Mouse (Mus musculus) G1E (cell line): ENCODE data around the gene Cftr. TPM values are rescaled to one million over a fixed set of nuclear protein-coding genes. Genes with fewer than 3 reads are reported as not detected.

ENCODE experiments used
- ATAC-seq: 2 replicates; pipeline ENCODE4 v1.8.0; 2016; ENCODE audit warnings: mild to moderate bottlenecking; ENCODE audit not compliant: insufficient number of reproducible peaks, poor library complexity, low FRiP score, severe bottlenecking; ENCODE audit errors: extremely low read depth
- DNase-seq: peaks from one replicate; pipeline ENCODE4 v3.0.0; 2012; ENCODE audit warnings: low spot score
- H3K27me3 ChIP-seq: 2 replicates; pipeline ENCODE4 v1.6.1; 2012; ENCODE audit warnings: mild to moderate bottlenecking, low read length, inconsistent platforms; ENCODE audit not compliant: insufficient read depth
- H3K36me3 ChIP-seq: replicated peaks from 2 replicates; pipeline ENCODE3; 2012; ENCODE audit warnings: mild to moderate bottlenecking, inconsistent platforms
- H3K4me1 ChIP-seq: 2 replicates; pipeline ENCODE4 v1.6.1; 2012; ENCODE audit warnings: low read depth, low read length, inconsistent platforms, mixed read lengths; ENCODE audit not compliant: insufficient read depth
- H3K4me3 ChIP-seq: 2 replicates; pipeline ENCODE4 v1.5.1; 2012; ENCODE audit warnings: low read depth, mild to moderate bottlenecking, inconsistent platforms, low read length, moderate library complexity, mixed read lengths
- H3K9me3 ChIP-seq: replicated peaks from 2 replicates; pipeline ENCODE4 v1.6.1; 2012; ENCODE audit warnings: inconsistent platforms
- CTCF ChIP-seq: IDR thresholded peaks from 2 replicates; pipeline ENCODE4 v1.5.1; 2012; ENCODE audit warnings: low read depth, low read length, inconsistent platforms, mixed read lengths
- GATA1 ChIP-seq: IDR thresholded peaks from 2 replicates; pipeline ENCODE4 v1.6.1; 2012; ENCODE audit warnings: borderline replicate concordance, low read length, inconsistent platforms, mixed read lengths
- GATA2 ChIP-seq: IDR thresholded peaks from 2 replicates; pipeline ENCODE4 v1.6.1; 2012; ENCODE audit warnings: low read depth, low read length, inconsistent platforms, borderline replicate concordance
- POLR2AphosphoS5 ChIP-seq: IDR thresholded peaks from 2 replicates; pipeline ENCODE4 v1.6.1; 2012; ENCODE audit warnings: low read depth, low read length, inconsistent platforms; ENCODE audit not compliant: insufficient replicate concordance
- TAL1 ChIP-seq: conservative IDR thresholded peaks from 2 replicates; pipeline ENCODE4 v1.6.1; 2012; ENCODE audit warnings: low read depth, low read length, inconsistent platforms, mixed read lengths
- polyA plus RNA-seq: library from polyadenylated mRNA; stranded (reverse); fragments of >175 nt; gene quantifications from 2 replicates; pipeline ENCODE4 v1.2.3, GENCODE M21; 2012
- total RNA-seq, 2 experiments: library from RNA; stranded (forward) in 1 of 2; stranded (reverse) in 1 of 2; fragments of 200-1000 nt in 1 of 2; fragments of >200 nt in 1 of 2; fragmentation: Nextera tagmentation in 1 of 2; gene quantifications; 2 replicates each; pipeline ENCODE4 v1.2.3; 2014 to 2017

Gene Cftr
- total and polyA plus RNA-seq, 3 experiments: 0.98 TPM; not detected in 2

DNA sequence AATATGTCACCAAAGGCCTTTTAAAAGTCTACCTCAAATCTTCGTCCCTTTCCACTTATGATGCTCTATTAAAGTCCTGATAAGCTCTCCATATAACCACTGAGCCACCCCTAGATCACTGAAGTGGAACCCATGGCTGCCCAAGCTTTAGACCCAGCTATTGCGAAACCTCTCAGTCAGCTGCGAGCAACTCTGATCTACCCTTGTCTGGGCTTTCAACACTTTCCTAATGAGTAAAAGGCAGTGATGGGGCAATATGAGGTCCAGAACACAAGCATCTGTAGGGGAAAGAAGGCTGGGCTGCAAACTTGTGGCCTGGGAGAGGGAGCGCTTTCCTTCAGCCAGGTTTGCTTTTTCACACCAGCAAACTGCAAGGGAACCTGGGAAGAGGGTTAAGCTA lies 199.2 kb downstream of the Cftr start:
- no peaks in the 10 kb centered on the region for H3K4me1 ChIP-seq
- H3K9me3 ChIP-seq: no peaks in the 10 kb centered on the region
- no peaks in the 10 kb centered on the region for H3K27me3 ChIP-seq
- ATAC-seq (no peak), DNase-seq (no peak)
- no peak overlapping the region for H3K4me3 ChIP-seq
- H3K36me3 ChIP-seq: no peaks in the 10 kb centered on the region
- no peak for TF ChIP-seq GATA1
- no peak for TF ChIP-seq POLR2AphosphoS5
- no peak for TF ChIP-seq GATA2
- no peak for TF ChIP-seq TAL1
- TF ChIP-seq CTCF: no peak

Other genes starting within 250 kb of the Cftr start
- 0.44 and 1.4 TPM in 2 replicates for gene Wnt2, start 140.1 kb upstream of the Cftr start, total RNA-seq (2014; fragmentation: Nextera tagmentation)
- gene Wnt2, start 140.1 kb upstream of the Cftr start, total RNA-seq (2017): 0.23 and 0.49 TPM in 2 replicates
- gene Wnt2, start 140.1 kb upstream of the Cftr start, polyA plus RNA-seq: 0.04 TPM in 2 replicates
- gene Asz1, start 61.6 kb upstream of the Cftr start, total RNA-seq (2014; fragmentation: Nextera tagmentation): 1.3 TPM in 1 of 2 replicates, not detected in the other
- gene Asz1, start 61.6 kb upstream of the Cftr start, total RNA-seq (2017): 0.27 and 0.46 TPM in 2 replicates
- gene Asz1, start 61.6 kb upstream of the Cftr start, polyA plus RNA-seq: not detected in 2 replicates